Mouse (Mus musculus): Measurements from ENCODE around the gene Gga2.

DNA sequence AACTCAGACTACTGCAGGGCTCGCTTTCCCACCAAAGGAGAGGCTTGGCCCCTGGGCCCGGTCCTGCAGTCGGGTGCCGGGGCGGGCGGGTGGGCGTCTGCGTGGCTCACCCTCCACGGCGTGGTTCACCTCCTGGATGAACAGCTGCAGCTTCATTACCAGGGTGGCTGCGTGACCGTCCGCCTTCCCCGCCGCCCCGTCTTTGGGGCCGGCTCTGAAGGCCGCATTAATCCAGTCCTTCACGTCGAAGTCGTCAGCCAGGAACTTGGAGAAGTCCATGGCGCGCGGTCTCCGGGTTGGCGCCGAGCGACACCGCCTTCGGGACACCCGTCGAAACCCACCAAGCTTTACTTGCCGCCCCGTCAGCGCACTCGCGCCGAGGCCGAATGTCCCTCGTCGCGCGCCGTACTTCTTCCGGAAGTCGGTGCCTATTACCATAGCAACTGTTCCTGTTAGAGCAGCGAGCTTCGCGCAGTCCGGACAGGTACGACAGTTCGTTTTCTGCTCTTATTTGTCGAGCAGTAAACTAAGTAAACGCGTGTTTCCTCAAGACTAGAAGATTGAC, 39.6 kb downstream of the Gga2 start, which contains the start of gene Cog7:
- TF ChIP-seq POLR2A (IDR thresholded peaks at IDR 0.05; ENCODE audit: low read depth, low read length) (no peak), CTCF (conservative IDR thresholded peaks at IDR 0.05; ENCODE audit: insufficient read depth, insufficient read length, low read depth, low read length) (no peak)

Data from kidney, adult 2 months (tissue).